Mouse (Mus musculus): Measurements from ENCODE around the gene 3110009E18Rik. TPM values are rescaled to one million over a fixed set of nuclear protein-coding genes. Genes with fewer than 3 reads are reported as not detected.

The 3110009E18Rik gene
- polyA plus RNA-seq, 1 experiment from 2014 or later, result 14.7 TPM

GRCm38 (mm10) chr1:120138923-120139540 lies 18.0 kb downstream of the 3110009E18Rik start:
- Histone ChIP-seq H3K36me3 (no peaks in the 10 kb centered on the region), H3K27ac (no peak overlapping the region), H3K4me3 (no peak overlapping the region), H3K4me1 (no peaks in the 10 kb centered on the region), H3K9me3 (replicated peaks) (no peaks in the 10 kb centered on the region), H3K27me3 (ENCODE audit: low read depth, poor library complexity, severe bottlenecking) (no peaks in the 10 kb centered on the region)
- WGBS, result 48% methylated on average over 7 of the region's 7 CpGs
- DNase-seq (ENCODE audit: low spot score), result no peak

GRCm38 (mm10) chr1:120140144-120140693 lies 19.2 kb downstream of the 3110009E18Rik start:
- H3K9me3 ChIP-seq (replicated peaks), result no peaks in the 10 kb centered on the region
- DNase-seq (ENCODE audit: low spot score), result no peak
- H3K27ac ChIP-seq, result no peak overlapping the region
- WGBS, result 90% methylated on average over 9 of the region's 9 CpGs
- no peaks in the 10 kb centered on the region for H3K4me1 ChIP-seq
- H3K36me3 ChIP-seq, result no peaks in the 10 kb centered on the region
- no peaks in the 10 kb centered on the region for H3K27me3 ChIP-seq (ENCODE audit: low read depth, poor library complexity, severe bottlenecking)
- no peak overlapping the region for H3K4me3 ChIP-seq

GRCm38 (mm10) chr1:120142551-120142950 lies 21.6 kb downstream of the 3110009E18Rik start:
- Histone ChIP-seq H3K27ac (no peak overlapping the region), H3K4me1 (0 out of 2 replicates have a peak, but pooled peaks cover 4% of the 10 kb centered on the region), H3K4me3 (no peak overlapping the region), H3K9me3 (replicated peaks) (no peaks in the 10 kb centered on the region), H3K36me3 (no peaks in the 10 kb centered on the region), H3K27me3 (ENCODE audit: low read depth, poor library complexity, severe bottlenecking) (no peaks in the 10 kb centered on the region)
- 90% methylated on average over 5 of the region's 5 CpGs for WGBS
- DNase-seq (ENCODE audit: low spot score), result no peak

GRCm38 (mm10) chr1:120145527-120146216 lies 24.7 kb downstream of the 3110009E18Rik start:
- WGBS, result 88% methylated on average over 8 of the region's 8 CpGs
- no peak for DNase-seq (ENCODE audit: low spot score)

GRCm38 (mm10) chr1:120146994-120147393 lies 26.0 kb downstream of the 3110009E18Rik start:
- no peak for DNase-seq (ENCODE audit: low spot score)
- Histone ChIP-seq H3K9me3 (replicated peaks) (no peaks in the 10 kb centered on the region), H3K4me3 (no peak overlapping the region), H3K27me3 (ENCODE audit: low read depth, poor library complexity, severe bottlenecking) (no peaks in the 10 kb centered on the region), H3K27ac (no peak overlapping the region), H3K4me1 (0 out of 2 replicates have a peak, but pooled peaks cover 4% of the 10 kb centered on the region), H3K36me3 (no peaks in the 10 kb centered on the region)

More at GRCm38 (mm10) chr1:120145527-120146216, 24.7 kb downstream of the 3110009E18Rik start:
- H3K27me3 ChIP-seq (ENCODE audit: low read depth, poor library complexity, severe bottlenecking), result no peaks in the 10 kb centered on the region
- H3K36me3 ChIP-seq, result no peaks in the 10 kb centered on the region
- 0 out of 2 replicates have a peak, but pooled peaks cover 4% of the 10 kb centered on the region for H3K4me1 ChIP-seq
- H3K4me3 ChIP-seq, result no peak overlapping the region
- H3K27ac ChIP-seq, result no peak overlapping the region
- H3K9me3 ChIP-seq (replicated peaks), result no peaks in the 10 kb centered on the region

GRCm38 (mm10) chr1:120154232-120154631 lies 33.2 kb downstream of the 3110009E18Rik start:
- Histone ChIP-seq H3K4me3 (no peak overlapping the region), H3K36me3 (no peaks in the 10 kb centered on the region), H3K27me3 (ENCODE audit: low read depth, poor library complexity, severe bottlenecking) (no peaks in the 10 kb centered on the region), H3K9me3 (replicated peaks) (no peaks in the 10 kb centered on the region), H3K4me1 (peaks cover 2% of the 10 kb centered on the region; the same call in 1 of the 2 replicates), H3K27ac (no peak overlapping the region)
- DNase-seq (ENCODE audit: low spot score), result peak; percentile 43

- no peak overlapping the region for H3K27ac ChIP-seq
- H3K4me3 ChIP-seq, result no peak overlapping the region
- WGBS, result 28% methylated on average over 1 of the region's 1 CpGs
- H3K4me1 ChIP-seq, result peaks cover 13% of the 10 kb centered on the region
- no peaks in the 10 kb centered on the region for H3K27me3 ChIP-seq (ENCODE audit: low read depth, poor library complexity, severe bottlenecking)
- peak; percentile 40 for DNase-seq (ENCODE audit: low spot score)
- H3K36me3 ChIP-seq, result no peaks in the 10 kb centered on the region
- H3K9me3 ChIP-seq (replicated peaks), result no peaks in the 10 kb centered on the region
Measured at GRCm38 (mm10) chr1:120155325-120155724, 34.3 kb downstream of the 3110009E18Rik start.

GRCm38 (mm10) chr1:120158474-120159127 lies 37.6 kb downstream of the 3110009E18Rik start:
- Histone ChIP-seq H3K36me3 (no peaks in the 10 kb centered on the region), H3K27me3 (ENCODE audit: low read depth, poor library complexity, severe bottlenecking) (no peaks in the 10 kb centered on the region), H3K4me1 (peaks cover 13% of the 10 kb centered on the region), H3K4me3 (no peak overlapping the region), H3K27ac (peak overlapping the region; percentile 61; the same call in 1 of the 2 replicates), H3K9me3 (replicated peaks) (no peaks in the 10 kb centered on the region)
- WGBS, result 94% methylated on average over 9 of the region's 9 CpGs
- DNase-seq (ENCODE audit: low spot score), result no peak

GRCm38 (mm10) chr1:120161502-120161901 lies 40.5 kb downstream of the 3110009E18Rik start:
- Histone ChIP-seq H3K4me1 (peaks cover 13% of the 10 kb centered on the region), H3K27ac (no peak overlapping the region), H3K4me3 (no peak overlapping the region), H3K27me3 (ENCODE audit: low read depth, poor library complexity, severe bottlenecking) (no peaks in the 10 kb centered on the region), H3K9me3 (replicated peaks) (no peaks in the 10 kb centered on the region), H3K36me3 (no peaks in the 10 kb centered on the region)
- WGBS, result 96% methylated on average over 5 of the region's 5 CpGs
- DNase-seq (ENCODE audit: low spot score), result no peak

GRCm38 (mm10) chr1:120162616-120163015 lies 41.6 kb downstream of the 3110009E18Rik start:
- no peak for DNase-seq (ENCODE audit: low spot score)
- Histone ChIP-seq H3K4me3 (no peak overlapping the region), H3K4me1 (peaks cover 13% of the 10 kb centered on the region), H3K9me3 (replicated peaks) (no peaks in the 10 kb centered on the region), H3K27ac (no peak overlapping the region), H3K27me3 (ENCODE audit: low read depth, poor library complexity, severe bottlenecking) (no peaks in the 10 kb centered on the region), H3K36me3 (no peaks in the 10 kb centered on the region)
- WGBS, result 74% methylated on average over 1 of the region's 1 CpGs

GRCm38 (mm10) chr1:120168016-120168415 lies 47.0 kb downstream of the 3110009E18Rik start:
- no peaks in the 10 kb centered on the region for H3K36me3 ChIP-seq
- WGBS, result 74% methylated on average over 4 of the region's 4 CpGs

GRCm38 (mm10) chr1:120168674-120169073 lies 47.7 kb downstream of the 3110009E18Rik start:
- no peaks in the 10 kb centered on the region for H3K4me1 ChIP-seq
- no peaks in the 10 kb centered on the region for H3K27me3 ChIP-seq (ENCODE audit: low read depth, poor library complexity, severe bottlenecking)
- H3K36me3 ChIP-seq, result no peaks in the 10 kb centered on the region
- DNase-seq (ENCODE audit: low spot score), result no peak
- H3K27ac ChIP-seq, result no peak overlapping the region
- no peak overlapping the region for H3K4me3 ChIP-seq
- 91% methylated on average over 7 of the region's 7 CpGs for WGBS
- no peaks in the 10 kb centered on the region for H3K9me3 ChIP-seq (replicated peaks)

More at GRCm38 (mm10) chr1:120168016-120168415, 47.0 kb downstream of the 3110009E18Rik start:
- Histone ChIP-seq H3K4me3 (no peak overlapping the region), H3K27ac (no peak overlapping the region), H3K27me3 (ENCODE audit: low read depth, poor library complexity, severe bottlenecking) (no peaks in the 10 kb centered on the region), H3K9me3 (replicated peaks) (no peaks in the 10 kb centered on the region), H3K4me1 (no peaks in the 10 kb centered on the region)
- DNase-seq (ENCODE audit: low spot score), result no peak

- H3K27me3 ChIP-seq (ENCODE audit: low read depth, poor library complexity, severe bottlenecking), result no peaks in the 10 kb centered on the region
- H3K4me3 ChIP-seq, result no peak overlapping the region
- no peaks in the 10 kb centered on the region for H3K36me3 ChIP-seq
- no peaks in the 10 kb centered on the region for H3K4me1 ChIP-seq
- H3K27ac ChIP-seq, result no peak overlapping the region
- no peak for DNase-seq (ENCODE audit: low spot score)
- no peaks in the 10 kb centered on the region for H3K9me3 ChIP-seq (replicated peaks)
- WGBS, result 90% methylated on average over 7 of the region's 7 CpGs
Measured at GRCm38 (mm10) chr1:120170307-120170706, 49.3 kb downstream of the 3110009E18Rik start.

Data from limb, embryonic 10.5 days (tissue).